Mouse (Mus musculus) forebrain, postnatal 0 days (tissue): Measurements from ENCODE around the gene Ms4a2. TPM values are rescaled to one million over a fixed set of nuclear protein-coding genes. Genes with fewer than 3 reads are reported as not detected.

Experiments
- ATAC-seq: fragments of 200-750 bp; cut with Nextera tagmentation; 2 replicates; pipeline ENCODE4 v1.8.0; 2017; ENCODE audit warnings: mild to moderate bottlenecking, moderate library complexity
- DNase-seq: peaks from one replicate; pipeline ENCODE4 v3.0.0-alpha.2; 2015
- H3K27ac ChIP-seq: fragments of 300-500 bp; sonication (generic); 2 replicates; pipeline ENCODE4 v1.5.1; 2014; ENCODE audit warnings: low read depth, mild to moderate bottlenecking, antibody characterized with exemption, low read length, moderate library complexity, mixed read lengths
- H3K27me3 ChIP-seq: fragments of 300-500 bp; sonication (generic); 2 replicates; pipeline ENCODE4 v1.6.1; 2014; ENCODE audit warnings: mild to moderate bottlenecking, low read length, mixed read lengths; ENCODE audit not compliant: insufficient read depth
- H3K36me3 ChIP-seq: fragments of 300-500 bp; sonication (generic); 2 replicates; pipeline ENCODE4 v1.6.1; 2014; ENCODE audit warnings: mild to moderate bottlenecking, moderate library complexity; ENCODE audit not compliant: insufficient read depth
- H3K4me1 ChIP-seq: fragments of 300-500 bp; sonication (generic); 2 replicates; pipeline ENCODE4 v1.6.1; 2014; ENCODE audit warnings: antibody characterized with exemption; ENCODE audit not compliant: insufficient read depth
- H3K4me2 ChIP-seq: fragments of 300-500 bp; sonication (generic); 2 replicates; pipeline ENCODE4 v1.6.1; 2014; ENCODE audit warnings: low read depth, mild to moderate bottlenecking, moderate library complexity
- H3K4me3 ChIP-seq: fragments of 300-500 bp; sonication (generic); 2 replicates; pipeline ENCODE4 v1.5.1; 2014; ENCODE audit warnings: low read depth, low read length, mixed read lengths
- H3K9ac ChIP-seq: fragments of 300-500 bp; sonication (generic); 2 replicates; pipeline ENCODE4 v1.6.1; 2014; ENCODE audit warnings: mild to moderate bottlenecking
- H3K9me3 ChIP-seq: fragments of 300-500 bp; sonication (generic); 2 replicates; pipeline ENCODE4 v1.6.1; 2016; ENCODE audit warnings: low read length
- CTCF ChIP-seq: sonication (generic); IDR thresholded peaks from 2 replicates; pipeline ENCODE4 v1.5.1; 2016; ENCODE audit warnings: antibody characterized with exemption, control low read depth, low read depth
- WGBS: fragments of 180-500 bp; shearing (Covaris S2); extraction: QIAGEN DNeasy Blood & Tissue Kit; methylation state at CpG from one replicate; pipeline ENCODE4 v1.1.7; 2014; 5-methylcytosine and 5-hydroxymethylcytosine counted together
- polyA plus RNA-seq: library from polyadenylated mRNA; unstranded; fragments of >200 nt; fragmentation: Nextera tagmentation; extraction: Ambion mirVana; gene quantifications from 2 replicates; pipeline ENCODE4 v1.2.1, GENCODE M21; 2015
- total RNA-seq: library from RNA; depleted of rRNA; stranded (reverse); fragments of >200 nt; gene quantifications from 2 replicates; pipeline ENCODE4 v1.2.3, GENCODE M21; 2014

Gene Ms4a2
- total and polyA plus RNA-seq, 2 experiments from 2014 or later, result not detected

- no peaks in the 10 kb centered on the region for H3K36me3 ChIP-seq
- no peak overlapping the region for H3K4me2 ChIP-seq
- H3K4me3 ChIP-seq, result no peak overlapping the region
- DNase-seq (no peak), ATAC-seq (no peak)
- H3K9ac ChIP-seq, result no peak overlapping the region
- no peaks in the 10 kb centered on the region for H3K27me3 ChIP-seq
- H3K27ac ChIP-seq, result no peak overlapping the region
- WGBS, result 78% methylated on average over 5 of the region's 5 CpGs
- TF ChIP-seq CTCF, result no peak
- no peaks in the 10 kb centered on the region for H3K4me1 ChIP-seq
- no peaks in the 10 kb centered on the region for H3K9me3 ChIP-seq
These were observed 12.1 kb upstream of the Ms4a2 start for GRCm38 (mm10) chr19:11635572-11635971.

- Histone ChIP-seq H3K4me2 (no peak overlapping the region), H3K27me3 (no peaks in the 10 kb centered on the region), H3K9ac (no peak overlapping the region), H3K9me3 (no peaks in the 10 kb centered on the region), H3K4me3 (no peak overlapping the region), H3K4me1 (no peaks in the 10 kb centered on the region), H3K36me3 (no peaks in the 10 kb centered on the region), H3K27ac (no peak overlapping the region)
- 76% methylated on average over 2 of the region's 2 CpGs for WGBS
- TF ChIP-seq CTCF, result no peak
- DNase-seq (no peak), ATAC-seq (no peak)
These were observed 10.8 kb upstream of the Ms4a2 start for GRCm38 (mm10) chr19:11634330-11634729.

GRCm38 (mm10) chr19:11633732-11634131 is 10.2 kb upstream of the Ms4a2 start:
- Histone ChIP-seq H3K4me2 (no peak overlapping the region), H3K9me3 (no peaks in the 10 kb centered on the region), H3K27ac (no peak overlapping the region), H3K4me1 (no peaks in the 10 kb centered on the region), H3K4me3 (no peak overlapping the region), H3K36me3 (no peaks in the 10 kb centered on the region), H3K9ac (no peak overlapping the region), H3K27me3 (no peaks in the 10 kb centered on the region)
- WGBS, result 86% methylated on average over 1 of the region's 1 CpGs
- no peak for TF ChIP-seq CTCF
- DNase-seq (no peak), ATAC-seq (no peak)

GRCm38 (mm10) chr19:11625231-11625630 is 1.7 kb upstream of the Ms4a2 start:
- DNase-seq, result no peak
- Histone ChIP-seq H3K9me3 (no peaks in the 10 kb centered on the region), H3K36me3 (no peaks in the 10 kb centered on the region), H3K4me2 (no peak overlapping the region), H3K27ac (no peak overlapping the region), H3K4me1 (no peaks in the 10 kb centered on the region), H3K9ac (no peak overlapping the region), H3K4me3 (no peak overlapping the region), H3K27me3 (no peaks in the 10 kb centered on the region)
- ATAC-seq, result no peak
- 80% methylated on average over 5 of the region's 5 CpGs for WGBS
- TF ChIP-seq CTCF, result no peak

GRCm38 (mm10) chr19:11624800-11625199 is 1.3 kb upstream of the Ms4a2 start:
- ATAC-seq, result no peak
- no peaks in the 10 kb centered on the region for H3K27me3 ChIP-seq
- H3K27ac ChIP-seq, result no peak overlapping the region
- no peak for DNase-seq
- H3K4me3 ChIP-seq, result no peak overlapping the region
- H3K9ac ChIP-seq, result no peak overlapping the region
- H3K4me2 ChIP-seq, result no peak overlapping the region
- H3K9me3 ChIP-seq, result no peaks in the 10 kb centered on the region
- no peak for TF ChIP-seq CTCF
- no peaks in the 10 kb centered on the region for H3K36me3 ChIP-seq
- H3K4me1 ChIP-seq, result no peaks in the 10 kb centered on the region

- H3K27ac ChIP-seq, result no peak overlapping the region
These were observed 5.5 kb downstream of the Ms4a2 start for GRCm38 (mm10) chr19:11617983-11618382.

GRCm38 (mm10) chr19:11614805-11615204 is 8.7 kb downstream of the Ms4a2 start:
- no peaks in the 10 kb centered on the region for H3K4me1 ChIP-seq
- DNase-seq, result no peak
- 70% methylated on average over 2 of the region's 2 CpGs for WGBS
- H3K9me3 ChIP-seq, result no peaks in the 10 kb centered on the region
- no peak overlapping the region for H3K9ac ChIP-seq
- H3K36me3 ChIP-seq, result no peaks in the 10 kb centered on the region
- TF ChIP-seq CTCF, result no peak
- no peak overlapping the region for H3K4me3 ChIP-seq
- no peak overlapping the region for H3K4me2 ChIP-seq
- no peaks in the 10 kb centered on the region for H3K27me3 ChIP-seq
- H3K27ac ChIP-seq, result no peak overlapping the region
- no peak for ATAC-seq

More at GRCm38 (mm10) chr19:11617983-11618382, 5.5 kb downstream of the Ms4a2 start:
- Histone ChIP-seq H3K4me3 (no peak overlapping the region), H3K27me3 (no peaks in the 10 kb centered on the region), H3K9ac (no peak overlapping the region), H3K4me2 (no peak overlapping the region), H3K4me1 (no peaks in the 10 kb centered on the region), H3K9me3 (no peaks in the 10 kb centered on the region), H3K36me3 (no peaks in the 10 kb centered on the region)
- ATAC-seq (no peak), DNase-seq (no peak)
- no peak for TF ChIP-seq CTCF
